Mouse (Mus musculus) neutrophil, adult 5-6 weeks (primary cell): Measurements from ENCODE around the gene Negr1. TPM values are rescaled to one million over a fixed set of nuclear protein-coding genes. Genes with fewer than 3 reads are reported as not detected.

Experiments
- ATAC-seq: fragments of 151-379, 151-347 bp; 2 replicates; pipeline ENCODE4 v1.8.0; 2017; ENCODE audit warnings: mild to moderate bottlenecking, moderate TSS enrichment; ENCODE audit not compliant: insufficient number of reproducible peaks, poor library complexity, low FRiP score, severe bottlenecking; ENCODE audit errors: extremely low read depth
- total RNA-seq: library from RNA; stranded (forward); fragments of 200-1000 nt; gene quantifications from 2 replicates; pipeline ENCODE4 v1.2.3, GENCODE M21; 2017

Negr1 gene
- total RNA-seq = 0.12 TPM in 1 of 2 replicates, not detected in the other

DNA sequence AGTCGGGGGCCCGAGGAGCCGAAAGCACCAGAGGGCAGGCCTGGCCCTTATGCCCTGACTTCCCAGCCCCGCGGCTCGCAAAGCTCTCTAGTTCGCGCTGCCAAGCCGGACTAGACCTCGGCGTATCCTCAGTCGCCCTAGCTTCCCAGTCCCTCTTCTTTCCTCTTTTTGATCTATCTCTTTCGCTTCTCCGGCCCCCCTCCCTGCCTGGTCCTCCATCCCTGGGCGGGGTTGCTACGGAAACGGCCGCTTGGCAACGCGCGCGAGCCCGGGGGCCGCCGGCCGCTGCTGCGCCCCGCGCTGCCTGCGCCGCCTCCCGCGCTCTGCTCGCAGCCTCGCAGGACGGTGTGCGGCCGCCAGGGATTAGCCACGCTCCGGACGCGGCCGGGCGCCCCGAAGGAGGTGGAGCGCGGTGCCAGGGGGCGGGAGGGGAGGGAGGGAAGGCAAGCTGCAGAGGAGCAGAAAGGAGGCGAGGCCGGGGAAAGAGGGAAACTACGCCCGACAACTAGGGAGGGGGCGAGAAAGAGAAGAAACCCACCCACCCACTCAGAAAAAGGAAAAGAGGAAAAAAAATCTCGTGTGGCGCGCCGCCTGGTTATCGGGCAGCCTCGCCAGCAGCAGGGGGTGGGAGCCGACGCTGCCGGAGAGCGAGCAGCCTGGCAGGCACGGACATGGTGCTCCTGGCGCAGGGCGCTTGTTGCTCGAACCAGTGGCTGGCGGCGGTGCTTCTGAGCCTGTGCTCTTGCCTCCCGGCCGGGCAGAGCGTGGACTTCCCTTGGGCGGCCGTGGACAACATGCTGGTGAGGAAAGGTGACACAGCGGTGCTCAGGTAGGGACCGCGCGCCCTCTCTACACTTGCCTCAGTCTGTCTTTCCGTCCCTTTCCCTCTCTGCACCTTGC is at the start of gene Negr1:
Gene Negr1, plus strand, starts transcription at position 271 of the 900 bp plus-strand sequence.
- no peak for ATAC-seq

GRCm38 (mm10) chr3:156526461-156526933 is 35.1 kb upstream of the Negr1 start:
- no peak for ATAC-seq

- no peak for ATAC-seq
Measured at GRCm38 (mm10) chr3:156527231-156527995, 34.2 kb upstream of the Negr1 start.

DNA sequence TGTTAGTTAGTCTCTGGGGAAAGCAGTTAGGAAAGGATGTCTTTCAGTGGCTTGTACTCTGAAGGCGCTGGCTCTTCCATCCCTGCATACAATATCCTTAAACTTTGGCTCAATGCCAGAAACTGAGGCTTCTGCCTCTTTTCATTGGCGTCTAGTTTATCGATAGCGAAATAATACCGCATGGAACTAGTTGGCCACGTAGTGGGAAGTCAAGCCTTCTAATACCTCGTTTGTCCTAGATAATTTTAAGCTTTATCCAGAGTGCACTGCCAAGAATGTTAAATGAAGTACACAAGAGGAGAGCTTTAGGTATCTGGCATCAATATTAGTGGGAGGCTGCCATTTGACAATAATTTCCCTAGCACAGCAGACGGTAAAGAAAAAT is 2.2 kb upstream of the Negr1 start:
- no peak for ATAC-seq

GRCm38 (mm10) chr3:156559826-156560471 is 1.6 kb upstream of the Negr1 start:
- ATAC-seq = no peak

DNA sequence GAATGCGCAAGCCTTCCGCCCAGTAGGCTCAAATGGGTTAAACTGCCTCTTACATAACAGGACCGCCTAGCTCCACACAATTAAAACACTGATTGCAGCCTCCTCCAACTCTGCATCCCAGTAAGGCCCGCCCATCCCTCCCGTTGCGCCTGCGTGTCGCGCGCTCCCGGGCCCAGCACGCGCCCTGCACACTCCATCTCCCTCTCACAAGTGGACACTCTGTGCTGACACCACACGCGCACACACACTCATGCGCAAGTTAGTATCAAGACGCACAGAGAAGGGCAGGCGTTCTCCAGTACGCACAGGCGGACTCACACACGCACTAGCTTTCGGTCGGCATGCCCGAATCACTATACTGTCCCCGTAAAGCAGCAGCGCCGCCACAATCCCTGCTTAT is 828 bp upstream of the Negr1 start:
- no peak for ATAC-seq

GRCm38 (mm10) chr3:156562424-156562785 is 811 bp downstream of the Negr1 start:
- no peak for ATAC-seq

DNA sequence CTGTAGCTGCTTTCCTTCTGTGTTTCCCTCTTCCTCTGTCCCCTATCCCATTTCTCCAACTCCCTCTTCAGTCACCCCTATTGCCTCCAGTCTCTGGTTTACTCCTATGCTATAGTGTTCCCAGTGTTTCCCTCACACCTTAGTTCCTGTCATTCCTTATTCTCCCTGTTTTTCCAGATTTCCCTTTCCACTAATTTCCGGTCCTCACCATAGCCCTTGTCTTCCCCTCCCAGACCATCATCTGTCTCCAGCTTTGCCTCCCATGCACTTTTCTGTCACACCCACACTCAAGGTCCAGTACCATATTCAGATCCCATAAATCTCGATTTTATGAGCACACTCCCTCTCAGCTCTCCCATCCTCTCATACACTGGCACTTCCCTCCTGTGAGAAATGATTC is 1.2 kb downstream of the Negr1 start:
- no peak for ATAC-seq

DNA sequence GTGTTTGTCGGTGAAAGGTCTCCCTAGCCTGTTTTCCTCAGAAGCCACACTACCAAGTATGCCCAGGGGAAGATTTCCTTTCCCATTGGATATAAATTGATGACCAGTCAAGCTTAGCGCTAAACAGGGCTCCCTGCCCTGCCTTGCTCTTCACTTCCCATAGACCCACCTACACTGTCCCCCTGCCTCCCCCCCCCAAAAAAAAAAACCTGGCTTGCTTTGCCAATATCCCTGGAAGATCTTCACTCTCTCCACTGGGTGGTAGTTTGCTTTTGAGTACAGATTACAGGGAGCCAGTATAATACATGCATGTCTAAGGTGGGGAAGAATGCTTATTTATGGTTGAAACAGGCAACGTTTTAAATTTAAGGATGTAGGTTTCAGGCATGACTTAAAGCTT is 1.8 kb downstream of the Negr1 start:
- ATAC-seq = no peak

- no peak for ATAC-seq
Measured at GRCm38 (mm10) chr3:156573465-156573864, 11.9 kb downstream of the Negr1 start.

- ATAC-seq = no peak
Measured at GRCm38 (mm10) chr3:156576292-156576691, 14.7 kb downstream of the Negr1 start.

DNA sequence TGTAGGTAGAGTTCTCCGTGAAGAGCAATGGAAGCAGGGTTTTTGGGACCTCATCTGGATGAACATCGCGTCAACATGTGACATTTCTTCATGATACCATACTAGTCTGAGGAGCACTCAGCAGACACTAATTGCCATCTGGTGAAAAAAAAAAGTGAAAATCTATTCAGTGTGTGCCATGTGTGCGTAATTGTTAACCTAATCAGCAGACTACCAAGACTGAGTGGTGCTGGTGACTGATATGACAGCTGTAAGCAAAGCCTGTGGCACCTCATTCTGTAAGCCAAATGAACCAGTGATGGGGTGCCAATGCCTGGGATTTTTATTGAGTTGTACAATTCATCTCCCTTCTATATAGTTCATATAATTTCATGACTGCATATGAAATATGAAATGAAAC is 29.0 kb downstream of the Negr1 start:
- ATAC-seq = no peak

DNA sequence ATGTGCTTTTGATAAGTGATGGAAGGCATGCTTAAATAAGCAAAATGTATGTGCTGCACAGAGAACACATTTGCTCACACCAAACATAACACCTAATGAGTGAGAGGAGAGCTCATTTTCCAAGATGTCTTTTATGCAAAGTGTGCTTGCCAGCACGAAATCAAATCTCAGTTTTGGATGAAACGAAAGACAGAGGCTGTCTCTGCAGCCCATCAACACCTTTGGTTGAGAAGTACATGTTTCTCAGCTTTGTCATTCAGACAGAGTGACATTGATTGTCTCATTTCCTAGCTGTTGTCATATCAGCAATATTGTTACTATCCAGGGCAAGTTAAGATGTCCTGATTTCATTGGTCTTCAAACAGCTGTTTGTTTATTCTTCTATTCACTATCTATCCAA is 29.5 kb downstream of the Negr1 start:
- no peak for ATAC-seq

DNA sequence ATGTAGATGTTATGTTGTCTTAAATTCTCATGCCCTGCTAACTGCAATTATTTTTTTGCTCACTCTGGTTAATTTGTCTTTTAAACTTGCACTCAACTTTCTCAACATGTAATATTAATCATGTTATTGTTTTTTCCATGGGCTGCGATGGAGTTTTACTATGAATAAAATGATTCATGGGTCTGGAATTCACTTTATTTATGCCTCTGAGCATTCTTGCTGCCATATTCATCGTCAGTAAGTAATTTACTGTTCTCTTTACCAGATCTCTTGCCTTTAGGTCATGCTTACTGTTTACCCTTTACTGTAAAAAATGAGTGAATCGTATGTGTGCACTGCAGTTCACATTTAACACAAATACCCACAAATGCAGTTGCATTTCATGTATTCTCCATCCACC is 45.3 kb downstream of the Negr1 start:
- ATAC-seq = no peak

DNA sequence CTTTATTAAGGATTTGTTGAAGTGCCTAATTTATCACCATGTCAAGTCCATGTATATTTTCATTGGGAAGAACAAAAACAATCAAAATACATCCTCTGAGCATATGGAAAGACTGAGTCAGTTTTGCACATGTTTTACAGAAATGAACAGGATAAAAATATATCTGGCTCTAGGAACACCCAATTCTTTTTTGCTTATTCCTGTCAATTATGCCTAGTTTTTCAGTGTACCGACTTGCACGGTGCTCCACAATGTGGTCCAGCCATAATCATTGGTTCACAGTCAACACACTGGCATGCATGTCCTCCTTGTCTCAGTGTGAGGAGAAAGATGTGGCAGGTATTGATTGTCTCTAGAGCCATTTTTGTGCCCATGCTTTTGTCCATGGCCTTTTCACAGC is 58.3 kb downstream of the Negr1 start:
- no peak for ATAC-seq

DNA sequence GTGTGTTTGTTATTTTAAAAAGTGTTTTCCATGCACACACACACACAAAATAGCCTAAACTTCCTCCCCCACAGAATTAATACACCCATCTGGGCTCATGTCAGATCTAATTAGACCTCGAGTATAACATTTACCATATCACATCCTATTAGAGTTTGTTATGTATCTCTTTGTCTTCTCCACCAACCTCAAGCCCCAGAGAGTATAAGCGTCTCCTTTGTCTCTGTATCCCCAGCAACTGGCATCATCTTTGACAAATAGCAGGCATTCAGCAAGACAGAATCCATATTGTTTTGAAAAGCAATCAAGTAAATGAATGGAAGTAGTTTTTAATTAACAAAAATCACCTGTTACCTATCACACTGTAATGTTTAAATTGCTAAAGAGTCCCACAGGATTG is 67.0 kb downstream of the Negr1 start:
- ATAC-seq = no peak

- no peak for ATAC-seq
Measured at GRCm38 (mm10) chr3:156632942-156633341, 71.3 kb downstream of the Negr1 start.

DNA sequence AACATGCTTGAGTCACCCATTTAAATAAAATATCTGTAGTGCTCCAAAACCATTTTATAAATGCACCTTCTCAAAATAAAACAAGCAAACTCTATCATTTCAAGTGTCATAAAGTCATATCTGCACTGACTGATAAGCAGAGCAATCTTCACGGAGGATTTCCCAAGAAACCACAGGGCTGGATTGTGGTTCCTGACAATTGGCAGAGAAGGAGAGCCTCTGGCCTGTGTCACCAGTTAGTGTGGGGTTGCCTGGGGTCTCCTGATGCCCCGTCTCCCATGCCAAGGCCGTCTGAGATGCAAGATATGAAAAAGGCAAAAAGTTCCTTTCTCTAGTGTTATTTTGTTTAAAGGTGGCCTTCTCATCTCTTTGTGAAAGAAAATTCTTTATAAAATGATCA is 77.8 kb downstream of the Negr1 start:
- ATAC-seq = no peak

DNA sequence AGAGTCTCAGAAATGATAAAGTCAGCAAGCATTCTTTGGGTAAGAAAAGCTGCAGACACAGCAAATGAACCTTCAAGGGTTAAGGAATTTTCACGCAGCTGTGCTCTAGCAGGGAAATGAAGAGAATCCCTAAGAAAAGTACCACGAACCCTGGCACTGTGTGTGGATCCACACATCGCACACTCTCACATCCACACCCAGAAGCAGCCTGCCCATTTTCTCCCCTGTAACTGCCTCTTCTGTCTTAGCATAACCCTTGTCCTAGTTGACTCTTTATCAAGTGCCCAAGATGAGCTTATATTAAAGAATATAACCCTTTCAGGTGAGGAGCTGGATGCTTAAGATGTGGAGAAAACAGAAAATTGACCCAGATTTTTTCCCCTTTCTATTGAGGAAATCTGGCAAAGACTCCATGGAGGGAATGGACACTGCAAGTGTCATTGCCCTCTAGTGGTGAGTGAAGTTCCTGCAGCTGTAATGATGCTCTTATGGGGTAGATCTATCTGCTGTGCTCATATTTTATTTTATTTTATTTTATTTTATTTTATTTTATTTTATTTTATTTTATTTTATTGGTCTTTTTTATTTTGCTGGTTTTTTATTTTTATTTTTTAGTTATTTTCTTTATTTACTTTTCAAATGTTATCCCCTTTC is 82.2 kb downstream of the Negr1 start:
- no peak for ATAC-seq
